Mouse (Mus musculus) heart, adult 2 months (tissue): ENCODE measurements around the gene Pcolce2. TPM values are rescaled to one million over a fixed set of nuclear protein-coding genes. Genes with fewer than 3 reads are reported as not detected.

Experiments used
- DNase-seq, 2 experiments: peaks; one replicate each; pipeline ENCODE4 v3.0.0; 2021
- H3K27ac ChIP-seq: fragments of 200-600 bp; 2 replicates; pipeline ENCODE4 v1.8.1; 2022
- H3K27me3 ChIP-seq: fragments of 200-500 bp; 2 replicates; pipeline ENCODE4 v1.6.1; 2012; ENCODE audit warnings: mild to moderate bottlenecking, low read length, inconsistent platforms, mixed read lengths; ENCODE audit not compliant: control insufficient read depth, insufficient read depth
- H3K36me3 ChIP-seq: fragments of 200-500 bp; 2 replicates; pipeline ENCODE4 v1.6.1; 2012; ENCODE audit warnings: low read length, inconsistent platforms; ENCODE audit not compliant: control insufficient read depth, insufficient read depth
- H3K4me1 ChIP-seq: fragments of 200-500 bp; 2 replicates; pipeline ENCODE4 v1.6.1; 2011; ENCODE audit warnings: low read length; ENCODE audit not compliant: control insufficient read depth, insufficient read depth
- H3K4me3 ChIP-seq: fragments of 200-600 bp; 2 replicates; pipeline ENCODE4 v1.8.1; 2022
- H3K79me2 ChIP-seq: fragments of 200-500 bp; replicated peaks from 2 replicates; pipeline ENCODE4 v1.6.1; 2012; ENCODE audit warnings: mild to moderate bottlenecking, inconsistent platforms, low read length, moderate library complexity, mixed read lengths; ENCODE audit not compliant: control insufficient read depth, insufficient read depth
- H3K9ac ChIP-seq: fragments of 200-500 bp; 2 replicates; pipeline ENCODE4 v1.6.1; 2012; ENCODE audit warnings: low read depth, mild to moderate bottlenecking, control low read depth, inconsistent platforms, low read length, mixed read lengths
- CTCF ChIP-seq: fragments of 200-600 bp; IDR thresholded peaks from 2 replicates; pipeline ENCODE4 v1.8.1; 2022; ENCODE audit warnings: antibody characterized with exemption, mild to moderate bottlenecking, moderate library complexity
- EP300 ChIP-seq: fragments of 200-500 bp; IDR thresholded peaks from 2 replicates; pipeline ENCODE4 v1.6.1; 2011; ENCODE audit warnings: low read depth, low read length, control low read depth; ENCODE audit not compliant: insufficient read depth
- POLR2A ChIP-seq: fragments of 200-500 bp; IDR thresholded peaks from 2 replicates; pipeline ENCODE4 v1.6.1; 2011; ENCODE audit warnings: mild to moderate bottlenecking, low read depth, low read length, control low read depth; ENCODE audit not compliant: insufficient read depth
- WGBS: fragments of 180-500 bp; shearing (Covaris S2); methylation state at CpG from one replicate; pipeline ENCODE4 v1.1.7; 2018; 5-methylcytosine and 5-hydroxymethylcytosine counted together
- intact Hi-C: fragments of 180-260 bp; cut with DNase I; formaldehyde crosslinking; loops from one replicate; pipeline ENCODE4 v1.15.1; 2025
- polyA plus RNA-seq: library from polyadenylated mRNA; depleted of rRNA; stranded (reverse); fragments of >200 nt; gene quantifications from 2 replicates; pipeline ENCODE4 v1.2.3, GENCODE M21; 2012
- total RNA-seq, 2 experiments: library from RNA; stranded (reverse); gene quantifications; 2 replicates each; pipeline ENCODE4 v1.2.3; 2021

Gene Pcolce2
- total and polyA plus RNA-seq, 3 experiments = 3.0 to 28.7 (median 27.8) TPM

DNA sequence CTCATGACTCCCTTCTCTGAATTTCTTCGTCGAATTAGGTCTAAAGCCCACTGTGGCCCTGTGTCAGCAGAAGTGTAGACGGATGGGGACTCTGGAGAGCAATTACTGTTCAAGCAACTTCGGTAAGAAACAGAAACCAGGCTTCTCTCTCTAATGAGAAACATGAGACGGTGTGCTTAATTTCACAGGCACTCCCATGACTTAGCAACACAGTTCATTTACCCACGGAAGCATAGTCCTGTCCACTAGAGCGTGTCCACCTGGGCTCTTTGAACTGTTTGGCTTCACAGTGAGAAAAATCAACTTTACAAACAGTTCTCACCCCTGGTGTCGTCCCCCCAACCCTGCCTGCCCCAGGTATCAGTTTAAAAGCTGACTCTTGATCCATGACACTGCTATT is 55.4 kb downstream of the Pcolce2 start:
- H3K4me3 ChIP-seq = no peak overlapping the region
- TF ChIP-seq EP300 (no peak), CTCF (no peak), POLR2A (no peak)
- intact Hi-C loops = no loop called here
- no peak for DNase-seq
- H3K36me3 ChIP-seq = no peaks in the 10 kb centered on the region
- H3K9ac ChIP-seq = no peak overlapping the region
- H3K4me1 ChIP-seq = no peaks in the 10 kb centered on the region
- no peaks in the 10 kb centered on the region for H3K79me2 ChIP-seq
- 83% methylated on average over 8 of the region's 8 CpGs for WGBS
- H3K27me3 ChIP-seq = no peaks in the 10 kb centered on the region
- H3K27ac ChIP-seq = no peak overlapping the region

DNA sequence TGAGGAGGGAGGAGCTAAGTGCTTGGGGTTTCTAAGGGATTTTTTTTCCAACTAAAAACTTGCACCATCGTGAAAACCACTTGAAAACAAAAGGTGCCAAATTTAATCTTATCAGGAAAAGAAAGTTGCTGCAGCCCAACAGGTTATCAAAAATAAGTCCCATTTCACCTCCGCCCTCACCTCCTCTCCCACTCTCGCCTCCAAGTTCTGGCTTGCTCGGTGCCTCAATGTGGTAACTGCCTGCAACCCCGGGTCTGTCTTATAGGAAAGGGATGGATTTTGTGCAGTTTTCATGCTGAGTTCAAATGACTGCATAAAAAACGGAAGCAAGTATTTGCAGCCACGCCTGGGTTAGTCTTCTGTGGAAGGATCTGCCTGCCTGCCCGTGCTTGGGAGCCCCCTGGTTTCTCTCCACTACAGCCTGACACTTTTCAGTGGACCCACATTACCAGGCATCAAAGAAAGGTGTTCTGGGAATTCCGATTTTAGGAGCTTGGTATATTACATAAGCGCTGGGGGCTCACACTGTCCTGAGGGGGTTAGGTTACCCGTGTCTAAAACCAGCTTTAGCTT is 56.2 kb downstream of the Pcolce2 start:
- intact Hi-C loops = no loop called here
- H3K4me3 ChIP-seq = no peak overlapping the region

DNA sequence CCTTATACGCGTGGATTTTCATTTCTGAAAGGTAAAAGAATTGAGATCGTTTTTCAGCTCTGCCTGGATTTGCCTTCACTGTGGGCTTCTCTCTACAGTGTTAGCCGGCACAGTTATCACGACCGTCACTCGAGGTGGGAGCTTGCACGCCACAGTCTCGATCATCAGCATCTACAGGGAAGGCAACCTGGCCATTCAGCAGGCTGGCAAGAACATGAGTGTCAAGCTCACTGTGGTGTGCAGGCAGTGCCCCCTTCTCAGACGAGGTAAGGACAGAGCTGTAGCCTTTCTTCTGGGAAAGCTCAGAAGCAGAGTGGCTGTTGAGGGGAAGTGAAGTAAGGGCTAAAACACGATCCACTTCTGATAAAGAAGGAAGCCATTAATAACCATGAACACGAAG is 57.1 kb downstream of the Pcolce2 start:
- Histone ChIP-seq H3K9ac (no peak overlapping the region), H3K27ac (no peak overlapping the region), H3K4me1 (no peaks in the 10 kb centered on the region), H3K27me3 (no peaks in the 10 kb centered on the region), H3K36me3 (no peaks in the 10 kb centered on the region), H3K79me2 (no peaks in the 10 kb centered on the region), H3K4me3 (no peak overlapping the region)
- 54% methylated on average over 12 of the region's 12 CpGs for WGBS
- TF ChIP-seq CTCF (no peak), POLR2A (no peak), EP300 (no peak)
- DNase-seq = no peak
- intact Hi-C loops = no loop called here

More for the DNA sequence above, 56.2 kb downstream of the Pcolce2 start:
- no peak overlapping the region for H3K9ac ChIP-seq
- no peak overlapping the region for H3K27ac ChIP-seq
- no peak for DNase-seq
- no peak for TF ChIP-seq CTCF
- H3K27me3 ChIP-seq = no peaks in the 10 kb centered on the region
- WGBS = 69% methylated on average over 11 of the region's 11 CpGs
- H3K36me3 ChIP-seq = no peaks in the 10 kb centered on the region
- no peaks in the 10 kb centered on the region for H3K4me1 ChIP-seq
- no peaks in the 10 kb centered on the region for H3K79me2 ChIP-seq

DNA sequence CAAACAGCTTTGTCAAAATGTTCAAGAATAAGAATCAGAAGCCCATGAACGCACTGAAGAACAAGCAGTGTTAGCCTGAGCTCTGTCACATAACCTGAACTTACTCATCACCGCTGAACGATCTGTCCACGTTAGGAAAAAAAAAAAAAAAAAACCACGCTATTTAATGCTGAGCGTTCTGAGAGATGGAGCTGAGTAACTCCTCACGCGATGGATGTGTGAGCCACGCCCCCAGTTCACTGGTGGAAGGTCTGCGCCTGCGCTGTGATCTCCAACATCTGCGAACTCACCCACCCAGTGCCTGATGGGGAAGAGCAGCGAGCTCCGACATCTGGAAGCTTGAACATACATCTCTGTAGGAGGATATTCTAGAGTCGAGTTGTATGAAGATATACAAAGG is 57.6 kb downstream of the Pcolce2 start:
- Histone ChIP-seq H3K79me2 (no peaks in the 10 kb centered on the region), H3K9ac (no peak overlapping the region), H3K4me3 (no peak overlapping the region), H3K4me1 (no peaks in the 10 kb centered on the region), H3K27ac (no peak overlapping the region), H3K36me3 (no peaks in the 10 kb centered on the region), H3K27me3 (no peaks in the 10 kb centered on the region)
- no peak for DNase-seq
- intact Hi-C loops = loop anchor here (5.0 kb wide), 1 partner anchor 203 kb away; no protein-coding TSS in a partner anchor
- 85% methylated on average over 15 of the region's 15 CpGs for WGBS
- no peak for TF ChIP-seq CTCF
- no peak for TF ChIP-seq POLR2A
- no peak for TF ChIP-seq EP300

DNA sequence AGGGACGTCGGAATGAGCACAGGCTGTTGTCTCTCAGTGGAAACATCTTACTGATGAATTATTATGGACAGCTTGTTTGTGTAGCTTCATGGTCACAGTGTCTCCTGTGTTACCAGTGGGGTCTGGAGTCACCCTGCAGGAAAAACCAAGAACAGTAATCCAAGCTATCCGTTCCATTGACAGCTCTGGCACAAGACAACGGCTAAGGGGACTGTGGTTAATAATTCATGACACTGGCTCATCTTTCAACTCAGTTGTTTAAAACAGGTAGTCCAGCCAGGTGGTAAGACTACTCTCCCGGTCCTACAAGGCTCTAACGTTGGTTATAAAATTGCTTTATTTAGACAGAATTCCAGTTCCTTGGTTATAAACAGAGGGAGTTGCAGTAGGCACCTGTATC is 59.2 kb downstream of the Pcolce2 start:
- Histone ChIP-seq H3K4me1 (no peaks in the 10 kb centered on the region), H3K4me3 (no peak overlapping the region), H3K36me3 (no peaks in the 10 kb centered on the region), H3K27me3 (no peaks in the 10 kb centered on the region), H3K9ac (no peak overlapping the region), H3K27ac (no peak overlapping the region), H3K79me2 (no peaks in the 10 kb centered on the region)
- 81% methylated on average over 6 of the region's 6 CpGs for WGBS
- intact Hi-C loops = loop anchor here (5.0 kb wide), 1 partner anchor 204 kb away; no protein-coding TSS in a partner anchor
- TF ChIP-seq EP300 = no peak
- DNase-seq = no peak

DNA sequence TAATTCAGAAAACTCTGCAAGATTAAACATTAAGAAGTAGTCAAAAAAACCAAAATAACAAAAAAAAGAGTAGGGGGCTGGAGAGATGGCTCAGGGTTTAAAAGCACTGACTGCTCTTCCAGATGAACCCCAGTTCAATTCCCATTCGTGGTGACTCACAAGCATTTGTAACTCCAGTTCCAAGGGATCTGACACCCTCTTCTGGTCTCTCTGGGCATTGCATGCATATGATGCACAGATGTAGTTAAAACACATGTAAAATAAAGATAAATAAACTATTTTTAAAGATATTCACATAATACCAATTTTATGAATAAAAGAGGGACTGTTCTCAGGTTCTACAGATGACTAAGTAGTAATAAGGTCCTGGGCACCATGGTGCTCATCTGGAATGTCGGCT is 60.4 kb downstream of the Pcolce2 start:
- Histone ChIP-seq H3K79me2 (no peaks in the 10 kb centered on the region), H3K4me3 (no peak overlapping the region), H3K9ac (no peak overlapping the region), H3K36me3 (no peaks in the 10 kb centered on the region), H3K27me3 (no peaks in the 10 kb centered on the region), H3K27ac (no peak overlapping the region), H3K4me1 (no peaks in the 10 kb centered on the region)
- intact Hi-C loops = loop anchor here (1.0 to 5.0 kb wide), 2 partner anchors 91 to 206 kb away; no protein-coding TSS in a partner anchor
- no peak for TF ChIP-seq POLR2A
- TF ChIP-seq CTCF = peak; percentile 83
- WGBS = 50% methylated on average over 2 of the region's 2 CpGs
- peak; percentile 13 to 34 for DNase-seq
